In the genomic region with DNA sequence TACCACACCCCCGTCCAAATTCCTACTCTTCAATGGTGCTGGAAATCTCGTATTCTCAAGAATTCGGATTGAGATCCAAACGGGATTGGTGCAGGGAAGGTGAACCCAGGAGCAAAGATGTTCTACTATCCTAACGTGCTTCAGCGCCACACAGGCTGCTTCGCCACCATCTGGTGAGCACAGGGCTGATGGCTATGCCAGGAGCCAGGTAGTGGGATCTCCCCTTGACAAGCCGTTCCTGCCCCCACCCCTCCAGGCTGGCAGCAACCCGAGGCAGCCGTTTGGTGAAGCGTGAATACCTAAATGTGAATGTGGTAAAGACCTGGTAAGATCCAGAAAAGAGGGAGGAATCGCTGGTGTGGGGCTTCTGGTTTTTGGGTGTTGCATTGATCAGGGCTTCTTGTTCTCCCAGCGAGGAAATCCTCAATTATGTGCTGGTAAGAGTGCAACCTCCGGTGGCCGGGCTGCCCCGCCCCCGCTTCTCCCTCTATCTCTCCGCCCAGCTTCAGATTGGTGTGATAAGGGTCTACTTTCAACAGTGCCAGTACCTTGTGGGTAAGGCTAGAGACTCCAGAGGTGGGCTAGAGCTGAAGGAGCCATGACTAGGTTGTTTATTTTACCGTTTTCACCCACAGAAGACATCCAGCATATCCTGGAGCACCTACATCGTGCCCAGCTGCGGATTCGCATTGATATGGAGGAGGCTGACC, we compare ENCODE assay signal across 8 mouse cellular contexts. TPM values are rescaled to one million over a fixed set of nuclear protein-coding genes. Genes with fewer than 3 reads are reported as not detected.
DNase-seq lines count a peak whose midpoint lies in the region; ATAC-seq lines count a peak whose summit lies in the region.

No protein-coding gene starts in this region.

- no peaks in the 10 kb centered on the region for H3K9me3 ChIP-seq in kidney, embryonic 16.5 days (ENCODE audit: low read length)
- H3K9me3 ChIP-seq in hindbrain, embryonic 11.5 days (ENCODE audit: control insufficient read depth, low read length) = no peaks in the 10 kb centered on the region

- H3K27ac ChIP-seq in kidney, embryonic 16.5 days (ENCODE audit: low read length) = peak overlapping the region; percentile 13; the same call in 1 of the 2 replicates
- no peak overlapping the region for H3K27ac ChIP-seq in hindbrain, embryonic 11.5 days (ENCODE audit: low read depth, low read length)

- H3K4me2 ChIP-seq in kidney, embryonic 16.5 days (replicated peaks; ENCODE audit: low read depth, low read length) = peak overlapping the region; percentile 49
- H3K4me2 ChIP-seq in hindbrain, embryonic 11.5 days (replicated peaks; ENCODE audit: low read depth, low read length) = peak overlapping the region; percentile 28

- peaks cover 3% of the 10 kb centered on the region; the same call in 1 of the 2 replicates for H3K36me3 ChIP-seq in kidney, embryonic 16.5 days (ENCODE audit: insufficient read depth, low read length)
- H3K36me3 ChIP-seq in hindbrain, embryonic 11.5 days (ENCODE audit: control insufficient read depth, insufficient read depth, low read length) = no peaks in the 10 kb centered on the region

- peak overlapping the region; percentile 18 for H3K9ac ChIP-seq in kidney, embryonic 16.5 days (replicated peaks; ENCODE audit: low read length)
- peak overlapping the region; percentile 7; the same call in 1 of the 2 replicates for H3K9ac ChIP-seq in hindbrain, embryonic 11.5 days (ENCODE audit: low read depth, low read length)

- WGBS in kidney, embryonic 16.5 days = 38% methylated on average over 22 of the region's 22 CpGs
- 58% methylated on average over 22 of the region's 22 CpGs for WGBS in hindbrain, embryonic 11.5 days

- peak overlapping the region; percentile 38 for H3K4me3 ChIP-seq in kidney, embryonic 16.5 days (ENCODE audit: low read length)
- peak overlapping the region; percentile 25 for H3K4me3 ChIP-seq in hindbrain, embryonic 11.5 days (ENCODE audit: low read depth, low read length)

- 0 out of 2 replicates have a peak, but pooled peaks cover 5% of the 10 kb centered on the region for H3K4me1 ChIP-seq in kidney, embryonic 16.5 days (ENCODE audit: insufficient read depth, low read length)
- H3K4me1 ChIP-seq in hindbrain, embryonic 11.5 days (replicated peaks; ENCODE audit: control insufficient read depth, insufficient read depth, low read length) = no peaks in the 10 kb centered on the region

- H3K27me3 ChIP-seq in kidney, embryonic 16.5 days (ENCODE audit: insufficient read depth, low read length) = no peaks in the 10 kb centered on the region
- H3K27me3 ChIP-seq in hindbrain, embryonic 11.5 days (ENCODE audit: control insufficient read depth, insufficient read depth, low read length) = no peaks in the 10 kb centered on the region

- ATAC-seq in kidney, embryonic 16.5 days (ENCODE audit: low FRiP score, low TSS enrichment) = peak; percentile 43; the same call in 1 of the 2 replicates
- no peak for ATAC-seq in hindbrain, embryonic 11.5 days (ENCODE audit: low FRiP score)
- peak; percentile 51 for ATAC-seq in megakaryocyte progenitor cell, adult 5-6 weeks (replicated peaks; ENCODE audit: poor library complexity)
- ATAC-seq in frontal cortex, adult (ENCODE audit: low TSS enrichment) = no peak

- intact Hi-C loops in heart, postnatal 10 days (cut with DNase I) = no loop called here

- DNase-seq in kidney, adult 8-10 months = no peak
- peak; percentile 70 for DNase-seq in c-Kit-positive CD71-positive TER-119-negative erythroid progenitor cells, embryonic 14.5 days (ENCODE audit: low read depth)
- DNase-seq in hindbrain, embryonic 11.5 days (ENCODE audit: low spot score) = no peak
- DNase-seq in urinary bladder, postnatal 4 days (ENCODE audit: low spot score in 2 of 2) = no peak
- DNase-seq in heart, postnatal 10 days = no peak

RNA-seq across cellular contexts. Expression of a gene that starts 0.8 kb away (rescaled TPM):
- 23.0 and 24.2 TPM in 2 replicates for polyA plus RNA-seq in kidney, embryonic 16.5 days (2015; fragmentation: Nextera tagmentation; extraction: Ambion mirVana)
- 8.2 and 8.8 TPM in 2 replicates for polyA plus RNA-seq in hindbrain, embryonic 11.5 days (2014; fragmentation: Nextera tagmentation; extraction: Ambion mirVana)
- 3.5 and 9.5 TPM in 2 replicates for total RNA-seq in megakaryocyte progenitor cell, adult 5-6 weeks (2015)
- total RNA-seq in megakaryocyte progenitor cell, adult 5-6 weeks (2017) = 0.87 and 4.6 TPM in 2 replicates
- under 1 TPM; 0.53 to 0.67 TPM for total RNA-seq in heart, postnatal 10 days (2021)

RNA-seq across cellular contexts. Expression of a gene that starts 15.3 kb away (rescaled TPM):
- 16.8 and 17.7 TPM in 2 replicates for polyA plus RNA-seq in kidney, embryonic 16.5 days (2015; fragmentation: Nextera tagmentation; extraction: Ambion mirVana)
- polyA plus RNA-seq in hindbrain, embryonic 11.5 days (2014; fragmentation: Nextera tagmentation; extraction: Ambion mirVana) = 6.9 and 7.6 TPM in 2 replicates
- total RNA-seq in megakaryocyte progenitor cell, adult 5-6 weeks (2015) = 20.6 and 24.8 TPM in 2 replicates
- 28.2 and 31.3 TPM in 2 replicates for total RNA-seq in megakaryocyte progenitor cell, adult 5-6 weeks (2017)
- total RNA-seq in heart, postnatal 10 days (2021) = 10 to 100 TPM in 1 of 2 experiments, 1 to 10 TPM in 1; 9.2 to 11.3 TPM

RNA-seq across cellular contexts. Expression of a gene that starts 17.1 kb away (rescaled TPM):
- polyA plus RNA-seq in kidney, embryonic 16.5 days (2015; fragmentation: Nextera tagmentation; extraction: Ambion mirVana) = 120 and 130 TPM in 2 replicates
- 71.2 and 73.1 TPM in 2 replicates for polyA plus RNA-seq in hindbrain, embryonic 11.5 days (2014; fragmentation: Nextera tagmentation; extraction: Ambion mirVana)
- 28.3 and 31.0 TPM in 2 replicates for total RNA-seq in megakaryocyte progenitor cell, adult 5-6 weeks (2015)
- 12.6 and 19.2 TPM in 2 replicates for total RNA-seq in megakaryocyte progenitor cell, adult 5-6 weeks (2017)
- 10 to 100 TPM; 54.7 to 55.0 TPM for total RNA-seq in heart, postnatal 10 days (2021)

RNA-seq across cellular contexts. Expression of a gene that starts 19.1 kb away (rescaled TPM):
- polyA plus RNA-seq in kidney, embryonic 16.5 days (2015; fragmentation: Nextera tagmentation; extraction: Ambion mirVana) = 1.5 and 1.6 TPM in 2 replicates
- polyA plus RNA-seq in hindbrain, embryonic 11.5 days (2014; fragmentation: Nextera tagmentation; extraction: Ambion mirVana) = 1.7 and 4.0 TPM in 2 replicates
- total RNA-seq in megakaryocyte progenitor cell, adult 5-6 weeks (2015) = 6.7 and 8.5 TPM in 2 replicates
- total RNA-seq in megakaryocyte progenitor cell, adult 5-6 weeks (2017) = 1.5 and 4.9 TPM in 2 replicates
- 1 to 10 TPM; 1.1 to 2.1 TPM for total RNA-seq in heart, postnatal 10 days (2021)

RNA-seq across cellular contexts. Expression of a gene that starts 25.0 kb away (rescaled TPM):
- polyA plus RNA-seq in kidney, embryonic 16.5 days (2015; fragmentation: Nextera tagmentation; extraction: Ambion mirVana) = 137 and 139 TPM in 2 replicates
- polyA plus RNA-seq in hindbrain, embryonic 11.5 days (2014; fragmentation: Nextera tagmentation; extraction: Ambion mirVana) = 60.2 and 61.9 TPM in 2 replicates
- 35.8 and 39.1 TPM in 2 replicates for total RNA-seq in megakaryocyte progenitor cell, adult 5-6 weeks (2015)
- 47.3 and 56.1 TPM in 2 replicates for total RNA-seq in megakaryocyte progenitor cell, adult 5-6 weeks (2017)
- total RNA-seq in heart, postnatal 10 days (2021) = 10 to 100 TPM; 56.3 to 61.2 TPM

Comparison
In these comparisons a context has a peak if more than half of its experiments do, and no peak if none do; other contexts are left out.
1. ATAC-seq: peak in kidney, embryonic 16.5 days (single experiment) and megakaryocyte progenitor cell, adult 5-6 weeks (single experiment); none in hindbrain, embryonic 11.5 days (single experiment) and frontal cortex, adult (single experiment).